Mouse (Mus musculus) brain, embryonic 14.5 days (tissue): ENCODE data around the gene Kremen2.

Experiments
- CTCF ChIP-seq: fragments of 200-500 bp; IDR thresholded peaks from 2 replicates; pipeline ENCODE4 v1.5.1; 2012; ENCODE audit warnings: inconsistent platforms, mild to moderate bottlenecking, moderate library complexity, borderline replicate concordance; ENCODE audit not compliant: insufficient read depth, insufficient read length; ENCODE audit errors: extremely low read depth
- POLR2A ChIP-seq: fragments of 200-500 bp; IDR thresholded peaks from 2 replicates; pipeline ENCODE4 v1.6.1; 2012; ENCODE audit warnings: mild to moderate bottlenecking, inconsistent platforms, borderline replicate concordance; ENCODE audit not compliant: poor library complexity, insufficient read depth, insufficient read length, severe bottlenecking; ENCODE audit errors: extremely low read depth

DNA sequence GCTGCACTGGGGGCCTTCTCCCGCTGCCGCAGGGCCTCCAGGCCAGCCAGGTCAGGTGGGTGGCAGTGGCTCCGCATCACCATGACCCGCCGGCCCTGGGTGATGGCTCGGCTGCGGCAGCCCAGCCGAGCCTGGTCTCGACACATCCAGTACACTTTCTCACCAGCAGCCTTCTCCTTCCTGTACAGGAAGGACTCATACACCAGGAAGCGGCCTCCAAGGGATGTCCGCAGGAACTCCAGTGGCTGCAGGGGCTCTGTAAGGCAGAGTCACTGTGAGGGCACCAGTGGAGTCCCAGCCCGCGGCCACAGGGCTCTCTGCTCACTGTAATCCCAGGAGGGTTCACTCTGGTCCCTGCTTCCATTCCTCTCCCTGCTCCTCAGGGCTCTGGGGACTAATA lies 10.1 kb upstream of the Kremen2 start:
- TF ChIP-seq POLR2A (no peak), CTCF (no peak)
